Mouse (Mus musculus) kidney, postnatal 0 days (tissue): ENCODE results near the gene Cfap43. TPM values are rescaled to one million over a fixed set of nuclear protein-coding genes. Genes with fewer than 3 reads are reported as not detected.

ENCODE experiments used
- ATAC-seq: fragments of 200-750 bp; cut with Nextera tagmentation; replicated peaks from 2 replicates; pipeline ENCODE4 v1.8.0; 2017; ENCODE audit warnings: low read depth, moderate number of reproducible peaks, moderate TSS enrichment, moderate library complexity; ENCODE audit not compliant: low FRiP score
- DNase-seq: peaks from one replicate; pipeline ENCODE4 v3.0.0-alpha.2; 2016; ENCODE audit warnings: low spot score
- H3K27ac ChIP-seq: fragments of 300-500 bp; sonication (generic); 2 replicates; pipeline ENCODE4 v1.5.1; 2014; ENCODE audit warnings: mild to moderate bottlenecking
- H3K27me3 ChIP-seq: fragments of 300-500 bp; sonication (generic); 2 replicates; pipeline ENCODE4 v1.6.1; 2014; ENCODE audit warnings: low read length, mixed read lengths; ENCODE audit not compliant: insufficient read depth
- H3K36me3 ChIP-seq: fragments of 300-500 bp; sonication (generic); 2 replicates; pipeline ENCODE4 v1.6.1; 2014; ENCODE audit warnings: low read length, mixed read lengths; ENCODE audit not compliant: insufficient read depth
- H3K4me1 ChIP-seq: fragments of 300-500 bp; sonication (generic); replicated peaks from 2 replicates; pipeline ENCODE4 v1.6.1; 2014; ENCODE audit warnings: antibody characterized with exemption, low read length, mixed read lengths; ENCODE audit not compliant: insufficient read depth
- H3K4me2 ChIP-seq: fragments of 300-500 bp; sonication (generic); 2 replicates; pipeline ENCODE4 v1.6.1; 2014; ENCODE audit warnings: mild to moderate bottlenecking, low read length, moderate library complexity, mixed read lengths
- H3K4me3 ChIP-seq: fragments of 300-500 bp; sonication (generic); replicated peaks from 2 replicates; pipeline ENCODE4 v1.5.1; 2014; ENCODE audit warnings: low read depth, low read length
- H3K9ac ChIP-seq: fragments of 300-500 bp; sonication (generic); 2 replicates; pipeline ENCODE4 v1.6.1; 2014; ENCODE audit warnings: low read depth, low read length
- H3K9me3 ChIP-seq: fragments of 300-500 bp; sonication (generic); replicated peaks from 2 replicates; pipeline ENCODE4 v1.6.1; 2016; ENCODE audit warnings: low read length, inconsistent platforms, mixed read lengths
- CTCF ChIP-seq: IDR thresholded peaks from 2 replicates; pipeline ENCODE4 v1.5.1; 2016; ENCODE audit warnings: antibody characterized with exemption, low read depth, mild to moderate bottlenecking, moderate library complexity
- WGBS: fragments of 180-500 bp; shearing (Covaris S2); extraction: QIAGEN DNeasy Blood & Tissue Kit; methylation state at CpG from one replicate; pipeline ENCODE4 v1.1.7; 2014; 5-methylcytosine and 5-hydroxymethylcytosine counted together
- polyA plus RNA-seq: library from polyadenylated mRNA; unstranded; fragments of >200 nt; fragmentation: Nextera tagmentation; extraction: Ambion mirVana; gene quantifications from 2 replicates; pipeline ENCODE4 v1.2.1, GENCODE M21; 2015

Gene Cfap43
- polyA plus RNA-seq, 1 experiment from 2014 or later: 0.16 TPM

- Histone ChIP-seq H3K27ac (peak overlapping the region; percentile 84), H3K27me3 (no peaks in the 10 kb centered on the region), H3K4me1 (peaks cover 24% of the 10 kb centered on the region), H3K4me3 (0 out of 2 replicates have a peak overlapping the region, but pooled peaks have one; percentile 1), H3K36me3 (peaks cover 10% of the 10 kb centered on the region; the same call in 1 of the 2 replicates), H3K9ac (no peak overlapping the region), H3K9me3 (no peaks in the 10 kb centered on the region), H3K4me2 (peak overlapping the region; percentile 38)
- TF ChIP-seq CTCF: no peak
- WGBS: 22% methylated on average over 10 of the region's 10 CpGs
- DNase-seq (peak; percentile 89), ATAC-seq (peak; percentile 65)
These were observed 28.5 kb downstream of the Cfap43 start for GRCm38 (mm10) chr19:47890489-47891130.

- Histone ChIP-seq H3K4me1 (peaks cover 29% of the 10 kb centered on the region), H3K9ac (no peak overlapping the region), H3K9me3 (no peaks in the 10 kb centered on the region), H3K4me3 (no peak overlapping the region), H3K27me3 (no peaks in the 10 kb centered on the region), H3K4me2 (no peak overlapping the region), H3K27ac (no peak overlapping the region), H3K36me3 (no peaks in the 10 kb centered on the region)
- no peak for TF ChIP-seq CTCF
- ATAC-seq (no peak), DNase-seq (no peak)
- WGBS: 93% methylated on average over 8 of the region's 8 CpGs
These were observed 31.1 kb downstream of the Cfap43 start for GRCm38 (mm10) chr19:47888037-47888436.

GRCm38 (mm10) chr19:47887417-47887816 lies 31.7 kb downstream of the Cfap43 start:
- Histone ChIP-seq H3K4me1 (peaks cover 29% of the 10 kb centered on the region; the same call in 1 of the 2 replicates), H3K9ac (no peak overlapping the region), H3K4me3 (no peak overlapping the region), H3K27me3 (no peaks in the 10 kb centered on the region), H3K27ac (no peak overlapping the region), H3K4me2 (no peak overlapping the region), H3K9me3 (no peaks in the 10 kb centered on the region), H3K36me3 (no peaks in the 10 kb centered on the region)
- no peak for TF ChIP-seq CTCF
- 84% methylated on average over 10 of the region's 10 CpGs for WGBS
- ATAC-seq (no peak), DNase-seq (no peak)

- no peak for TF ChIP-seq CTCF
- Histone ChIP-seq H3K4me3 (no peak overlapping the region), H3K27ac (no peak overlapping the region), H3K27me3 (no peaks in the 10 kb centered on the region), H3K9ac (no peak overlapping the region), H3K9me3 (no peaks in the 10 kb centered on the region), H3K4me2 (no peak overlapping the region), H3K4me1 (peaks cover 22% of the 10 kb centered on the region; the same call in 1 of the 2 replicates), H3K36me3 (no peaks in the 10 kb centered on the region)
- 26% methylated on average over 7 of the region's 7 CpGs for WGBS
- ATAC-seq (no peak; the same call in 1 of the 2 replicates), DNase-seq (peak; percentile 90)
These were observed 32.5 kb downstream of the Cfap43 start for GRCm38 (mm10) chr19:47886617-47887016.

GRCm38 (mm10) chr19:47885886-47886285 lies 33.2 kb downstream of the Cfap43 start:
- no peak overlapping the region for H3K9ac ChIP-seq
- H3K4me1 ChIP-seq: peaks cover 18% of the 10 kb centered on the region; the same call in 1 of the 2 replicates
- no peak overlapping the region for H3K4me2 ChIP-seq
- H3K9me3 ChIP-seq: no peaks in the 10 kb centered on the region
- no peak overlapping the region for H3K4me3 ChIP-seq
- H3K36me3 ChIP-seq: no peaks in the 10 kb centered on the region
- TF ChIP-seq CTCF: no peak
- no peaks in the 10 kb centered on the region for H3K27me3 ChIP-seq
- DNase-seq: no peak
- peak overlapping the region; percentile 54 for H3K27ac ChIP-seq
- ATAC-seq: no peak
- 69% methylated on average over 11 of the region's 11 CpGs for WGBS

GRCm38 (mm10) chr19:47885191-47885743 lies 33.8 kb downstream of the Cfap43 start:
- TF ChIP-seq CTCF: no peak
- no peak overlapping the region for H3K27ac ChIP-seq
- no peak for ATAC-seq
- H3K9ac ChIP-seq: no peak overlapping the region
- no peaks in the 10 kb centered on the region for H3K9me3 ChIP-seq
- no peaks in the 10 kb centered on the region for H3K27me3 ChIP-seq
- H3K36me3 ChIP-seq: no peaks in the 10 kb centered on the region
- H3K4me2 ChIP-seq: no peak overlapping the region
- DNase-seq: no peak
- peaks cover 18% of the 10 kb centered on the region; the same call in 1 of the 2 replicates for H3K4me1 ChIP-seq
- 62% methylated on average over 7 of the region's 7 CpGs for WGBS
- no peak overlapping the region for H3K4me3 ChIP-seq
